23 mouse cellular contexts compared by ENCODE assay signal in genomic region chr1:79469871-79470270, GRCm38 (mm10). TPM values are rescaled to one million over a fixed set of nuclear protein-coding genes. Genes with fewer than 3 reads are reported as not detected.
DNase-seq lines count a peak whose midpoint lies in the region; ATAC-seq lines count a peak whose summit lies in the region.
"Had no signal": no experiment of that assay in that cellular context is flagged by ENCODE, and none has a peak within 500 bp of the region (broad histone marks: within the 10 kb centered on the region; RNA-seq: fewer than 3 reads in every experiment).

No protein-coding gene starts in this region.

- no peaks in the 10 kb centered on the region for H3K27me3 ChIP-seq in embryonic facial prominence, embryonic 14.5 days (replicated peaks; ENCODE audit: control insufficient read depth, insufficient read depth, low read length)
- no peaks in the 10 kb centered on the region for H3K27me3 ChIP-seq in embryonic facial prominence, embryonic 10.5 days (replicated peaks; ENCODE audit: low read depth, poor library complexity, severe bottlenecking)
- no peaks in the 10 kb centered on the region for H3K27me3 ChIP-seq in heart, embryonic 11.5 days (ENCODE audit: control insufficient read depth, insufficient read depth, low read length)
- H3K27me3 ChIP-seq: CH12.LX; embryonic facial prominence, embryonic 13.5 days; forebrain, embryonic 13.5 days; forebrain, embryonic 15.5 days had no signal

- H3K4me1 ChIP-seq in embryonic facial prominence, embryonic 14.5 days (ENCODE audit: control insufficient read depth, insufficient read depth, low read length), result no peaks in the 10 kb centered on the region
- H3K4me1 ChIP-seq in embryonic facial prominence, embryonic 10.5 days, result no peaks in the 10 kb centered on the region
- H3K4me1 ChIP-seq in heart, embryonic 11.5 days (ENCODE audit: control insufficient read depth, insufficient read depth, low read length), result no peaks in the 10 kb centered on the region
- H3K4me1 ChIP-seq: embryonic facial prominence, embryonic 13.5 days; forebrain, embryonic 13.5 days; forebrain, embryonic 15.5 days had no signal

- no peak overlapping the region for H3K9ac ChIP-seq in embryonic facial prominence, embryonic 14.5 days (ENCODE audit: low read depth, low read length)
- no peak overlapping the region for H3K9ac ChIP-seq in heart, embryonic 11.5 days (ENCODE audit: low read depth, low read length)
- H3K9ac ChIP-seq: embryonic facial prominence, embryonic 13.5 days; forebrain, embryonic 13.5 days; forebrain, embryonic 15.5 days; forebrain, postnatal 0 days had no signal

- H3K9me3 ChIP-seq in embryonic facial prominence, embryonic 14.5 days (ENCODE audit: control insufficient read depth, low read length), result no peaks in the 10 kb centered on the region
- no peaks in the 10 kb centered on the region for H3K9me3 ChIP-seq in embryonic facial prominence, embryonic 10.5 days
- no peaks in the 10 kb centered on the region for H3K9me3 ChIP-seq in heart, embryonic 11.5 days (replicated peaks; ENCODE audit: control insufficient read depth, low read length)
- H3K9me3 ChIP-seq: embryonic facial prominence, embryonic 13.5 days; forebrain, embryonic 13.5 days; forebrain, embryonic 15.5 days; G1E had no signal

- H3K4me2 ChIP-seq in embryonic facial prominence, embryonic 14.5 days (ENCODE audit: low read depth, low read length), result no peak overlapping the region
- no peak overlapping the region for H3K4me2 ChIP-seq in heart, embryonic 11.5 days
- H3K4me2 ChIP-seq: embryonic facial prominence, embryonic 13.5 days; forebrain, embryonic 13.5 days; forebrain, embryonic 15.5 days had no signal

- no peak overlapping the region for H3K4me3 ChIP-seq in embryonic facial prominence, embryonic 14.5 days (ENCODE audit: low read depth, low read length)
- H3K4me3 ChIP-seq in embryonic facial prominence, embryonic 10.5 days, result no peak overlapping the region
- H3K4me3 ChIP-seq in heart, embryonic 11.5 days (ENCODE audit: low read depth, low read length), result no peak overlapping the region
- H3K4me3 ChIP-seq: embryonic facial prominence, embryonic 13.5 days; forebrain, embryonic 13.5 days; forebrain, embryonic 15.5 days had no signal

- no peak for ATAC-seq in embryonic facial prominence, embryonic 14.5 days (ENCODE audit: low read depth)
- ATAC-seq in heart, embryonic 11.5 days (replicated peaks; ENCODE audit: insufficient number of reproducible peaks, low FRiP score, low TSS enrichment), result no peak
- ATAC-seq: activated CD4-positive, CD25-positive, alpha-beta regulatory T cell, adult 4 months; CD4-positive, CD25-positive, alpha-beta regulatory T cell, adult 4 months; forebrain, embryonic 13.5 days; forebrain, embryonic 15.5 days; forebrain, postnatal 0 days had no signal

- DNase-seq in embryonic facial prominence, embryonic 14.5 days (ENCODE audit: low spot score), result peak; percentile 56
- no peak for DNase-seq in embryonic facial prominence, embryonic 10.5 days (ENCODE audit: low spot score)
- peak; percentile 10 for DNase-seq in 3T3-L1 (ENCODE audit: low read depth, low spot score)
- DNase-seq in Muller cell, postnatal 12 days (ENCODE audit: inconsistent ontology term), result peak; percentile 88
- DNase-seq in mesoderm, embryonic 11.5 days (ENCODE audit: low read depth, low spot score), result peak; percentile 15
- no peak for DNase-seq in layer of hippocampus, adult 9-10 months (ENCODE audit: low spot score)
- DNase-seq: adrenal gland, adult 8-10 months; adrenal gland, postnatal 14 days; adrenal gland, postnatal 36 days; cerebellum, adult 11-12 months; cerebellum, adult 2 months; cerebellum, adult 9-10 months; cerebellum, postnatal 10 days; cerebellum, postnatal 25 days; forebrain, postnatal 0 days had no signal

- no peaks in the 10 kb centered on the region for H3K36me3 ChIP-seq in embryonic facial prominence, embryonic 14.5 days (ENCODE audit: control insufficient read depth, insufficient read depth, low read length)
- no peaks in the 10 kb centered on the region for H3K36me3 ChIP-seq in embryonic facial prominence, embryonic 10.5 days (replicated peaks)
- no peaks in the 10 kb centered on the region for H3K36me3 ChIP-seq in heart, embryonic 11.5 days (ENCODE audit: control insufficient read depth, insufficient read depth, low read length)
- H3K36me3 ChIP-seq: embryonic facial prominence, embryonic 13.5 days; forebrain, embryonic 15.5 days; G1E had no signal

- WGBS in embryonic facial prominence, embryonic 14.5 days, result 59% methylated on average over 5 of the region's 5 CpGs
- 81% methylated on average over 5 of the region's 5 CpGs for WGBS in embryonic facial prominence, embryonic 10.5 days
- WGBS in heart, embryonic 11.5 days (ENCODE audit: insufficient replicate concordance), result 80% methylated on average over 5 of the region's 5 CpGs

- no peak overlapping the region for H3K27ac ChIP-seq in embryonic facial prominence, embryonic 14.5 days (replicated peaks; ENCODE audit: low read depth, low read length)
- H3K27ac ChIP-seq in embryonic facial prominence, embryonic 10.5 days (replicated peaks), result no peak overlapping the region
- H3K27ac ChIP-seq in heart, embryonic 11.5 days (ENCODE audit: low read depth, low read length), result no peak overlapping the region
- H3K27ac ChIP-seq: embryonic facial prominence, embryonic 13.5 days; forebrain, embryonic 13.5 days; forebrain, embryonic 15.5 days had no signal

RNA-seq across cellular contexts. Expression of gene Scg2, which starts 30.0 kb away (rescaled TPM):
- 9.7 and 10.7 TPM in 2 replicates for polyA plus RNA-seq in embryonic facial prominence, embryonic 14.5 days (2014; fragmentation: Nextera tagmentation; extraction: Ambion mirVana)
- 0.98 and 1.4 TPM in 2 replicates for polyA plus RNA-seq in embryonic facial prominence, embryonic 10.5 days (2016; fragmentation: Nextera tagmentation; extraction: Ambion mirVana)
- 0.44 and 0.45 TPM in 2 replicates for polyA plus RNA-seq in heart, embryonic 11.5 days (2014; fragmentation: Nextera tagmentation; extraction: Ambion mirVana)
- polyA plus RNA-seq: activated CD4-positive, CD25-positive, alpha-beta regulatory T cell, adult 4 months; CD4-positive, CD25-positive, alpha-beta regulatory T cell, adult 4 months; G1E had no signal

Comparison
In these comparisons a context has a peak if more than half of its experiments do, and no peak if none do; other contexts are left out.
1. DNase-seq: peak in embryonic facial prominence, embryonic 14.5 days (single experiment), 3T3-L1 (single experiment), Muller cell, postnatal 12 days (single experiment) and mesoderm, embryonic 11.5 days (single experiment); none in embryonic facial prominence, embryonic 10.5 days (single experiment) and layer of hippocampus, adult 9-10 months (single experiment).